Mouse (Mus musculus) heart, postnatal 36 days (tissue): ENCODE measurements at regions not wholly inside any gene's neighbourhood (a gene's known extent, or its start where the extent isn't known, plus 50 kb on each side); places are given as distances from the start of the nearest gene placed in this dataset.

Experiments
- DNase-seq, 2 experiments: peaks; one replicate each; pipeline ENCODE4 v3.0.0; 2021 to 2022
- intact Hi-C: fragments of 180-260 bp; cut with DNase I; formaldehyde crosslinking; loops from one replicate; pipeline ENCODE4 v1.15.1; 2025

GRCm38 (mm10) chr3:132006191-132006590, 78.9 kb upstream of the Dkk2 start:
- intact Hi-C loops, result no loop called here
- DNase-seq, result no peak

- no peak for DNase-seq
- intact Hi-C loops, result no loop called here
Measured at GRCm38 (mm10) chr3:132006912-132007311, 78.2 kb upstream of the Dkk2 start.

GRCm38 (mm10) chr3:132007356-132007755, 77.7 kb upstream of the Dkk2 start:
- intact Hi-C loops, result no loop called here
- no peak for DNase-seq

GRCm38 (mm10) chr3:132015205-132015604, 69.9 kb upstream of the Dkk2 start:
- DNase-seq, result no peak
- intact Hi-C loops, result no loop called here

GRCm38 (mm10) chr3:132017485-132018261, 67.4 kb upstream of the Dkk2 start:
- intact Hi-C loops, result no loop called here
- DNase-seq, result no peak

GRCm38 (mm10) chr3:132018505-132018904, 66.6 kb upstream of the Dkk2 start:
- DNase-seq, result no peak
- intact Hi-C loops, result no loop called here

GRCm38 (mm10) chr3:132022032-132022431, 63.1 kb upstream of the Dkk2 start:
- intact Hi-C loops, result no loop called here
- DNase-seq, result no peak

- no peak for DNase-seq
- intact Hi-C loops, result no loop called here
Measured at GRCm38 (mm10) chr3:132023342-132023741, 61.8 kb upstream of the Dkk2 start.

GRCm38 (mm10) chr3:132029112-132029511, 56.0 kb upstream of the Dkk2 start:
- no peak for DNase-seq
- intact Hi-C loops, result no loop called here

GRCm38 (mm10) chr3:132033078-132033713, 51.9 kb upstream of the Dkk2 start:
- DNase-seq, result no peak
- intact Hi-C loops, result no loop called here

- intact Hi-C loops, result no loop called here
- no peak for DNase-seq
Measured at GRCm38 (mm10) chr3:132035176-132035575, 49.9 kb upstream of the Dkk2 start.
